Mouse (Mus musculus) layer of hippocampus, adult 2 months (tissue): ENCODE results near the gene Cep126. TPM values are rescaled to one million over a fixed set of nuclear protein-coding genes. Genes with fewer than 3 reads are reported as not detected.

ENCODE experiments used
- DNase-seq, 2 experiments: peaks; one replicate each; pipeline ENCODE4 v3.0.0; 2022; ENCODE audit warnings: low spot score in 2 of 2
- H3K27ac ChIP-seq: fragments of 200-600 bp; 2 replicates; pipeline ENCODE4 v1.8.1; 2022
- H3K4me3 ChIP-seq: fragments of 200-600 bp; 2 replicates; pipeline ENCODE4 v1.8.1; 2022; ENCODE audit warnings: mild to moderate bottlenecking
- CTCF ChIP-seq: fragments of 200-600 bp; conservative IDR thresholded peaks from 2 replicates; pipeline ENCODE4 v1.8.1; 2022; ENCODE audit warnings: antibody characterized with exemption, mild to moderate bottlenecking, moderate library complexity
- total RNA-seq, 2 experiments: library from RNA; stranded (reverse); gene quantifications; 2 replicates each; pipeline ENCODE4 v1.2.3; 2021

Gene Cep126
- total RNA-seq, 2 experiments from 2014 or later = 15.0 to 17.0 TPM

- TF ChIP-seq CTCF = no peak
- Histone ChIP-seq H3K4me3 (no peak overlapping the region), H3K27ac (no peak overlapping the region)
- no peak for DNase-seq
Measured at GRCm38 (mm10) chr9:8054831-8055230, 79.3 kb downstream of the Cep126 start.

GRCm38 (mm10) chr9:8043044-8043387 is 91.1 kb downstream of the Cep126 start:
- TF ChIP-seq CTCF = no peak
- Histone ChIP-seq H3K27ac (peak overlapping the region; percentile 96), H3K4me3 (peak overlapping the region; percentile 71)
- DNase-seq = no peak

GRCm38 (mm10) chr9:8042338-8043043 is 91.6 kb downstream of the Cep126 start, which contains the start of gene Cfap300:
TSS of gene Cfap300 (minus strand) at chr9:8042823.
- H3K4me3 ChIP-seq = peak within 1 kb of the TSS; percentile 71
- H3K27ac ChIP-seq = peak within 1 kb of the TSS; percentile 96
- no peak for TF ChIP-seq CTCF
- peak; percentile 97 for DNase-seq

GRCm38 (mm10) chr9:8035546-8035945 is 98.5 kb downstream of the Cep126 start:
- H3K4me3 ChIP-seq = no peak overlapping the region
- H3K27ac ChIP-seq = no peak overlapping the region
- TF ChIP-seq CTCF = no peak
- DNase-seq = no peak

GRCm38 (mm10) chr9:8035091-8035490 is 99.0 kb downstream of the Cep126 start:
- Histone ChIP-seq H3K4me3 (no peak overlapping the region), H3K27ac (no peak overlapping the region)
- DNase-seq = no peak
- TF ChIP-seq CTCF = no peak

GRCm38 (mm10) chr9:8034143-8034542 is 100.0 kb downstream of the Cep126 start:
- DNase-seq = no peak
- no peak overlapping the region for H3K27ac ChIP-seq
- no peak for TF ChIP-seq CTCF
- H3K4me3 ChIP-seq = no peak overlapping the region

GRCm38 (mm10) chr9:8032847-8033246 is 101.2 kb downstream of the Cep126 start:
- DNase-seq = no peak
- Histone ChIP-seq H3K4me3 (no peak overlapping the region), H3K27ac (no peak overlapping the region)
- TF ChIP-seq CTCF = no peak

Other genes with a start within 250 kb of the Cep126 start
- 10 to 100 TPM; 15.7 to 17.7 TPM for gene Yap1, start 129.7 kb downstream of the Cep126 start, total RNA-seq
- gene Cfap300, start 91.5 kb downstream of the Cep126 start, total RNA-seq = 10 to 100 TPM; 10.8 to 13.3 TPM